Mouse (Mus musculus) bone marrow, adult 2 months (tissue): ENCODE measurements at regions not wholly inside any gene's neighbourhood (a gene's known extent, or its start where the extent isn't known, plus 50 kb on each side); places are given as distances from the start of the nearest gene placed in this dataset.

Experiments used
- CTCF ChIP-seq: fragments of 200-500 bp; IDR thresholded peaks from 2 replicates; pipeline ENCODE4 v1.5.1; 2011; ENCODE audit warnings: low read length, control low read depth; ENCODE audit not compliant: control insufficient read depth, insufficient read depth
- POLR2A ChIP-seq: fragments of 200-500 bp; IDR thresholded peaks from 2 replicates; pipeline ENCODE4 v1.6.1; 2011; ENCODE audit warnings: low read depth, mild to moderate bottlenecking, control low read depth, low read length, borderline replicate concordance; ENCODE audit not compliant: control insufficient read depth

GRCm38 (mm10) chr3:147531608-147532180, 679.5 kb downstream of the Ttll7 start:
- TF ChIP-seq CTCF (no peak), POLR2A (no peak)
